Mouse (Mus musculus): ENCODE measurements at regions not wholly inside any gene's neighbourhood (a gene's known extent, or its start where the extent isn't known, plus 50 kb on each side); places are given as distances from the start of the nearest gene placed in this dataset.
"Not testable (repeated sequence)": the region's sequence is repeated elsewhere in the genome, so short reads cannot be mapped to it uniquely, and the experiment has no call there.

- DNase-seq (ENCODE audit: low read depth): no peak
Measured at GRCm38 (mm10) chr7:58310096-58310495, 345.9 kb upstream of the Atp10a start.

- no peak for DNase-seq (ENCODE audit: low read depth)
Measured at GRCm38 (mm10) chr7:58322381-58322780, 333.6 kb upstream of the Atp10a start.

GRCm38 (mm10) chr7:58367384-58367783 is 288.6 kb upstream of the Atp10a start:
- DNase-seq (ENCODE audit: low read depth): no peak

- DNase-seq (ENCODE audit: low read depth): no peak
Measured at GRCm38 (mm10) chr7:58383401-58383800, 272.6 kb upstream of the Atp10a start.

- no peak for DNase-seq (ENCODE audit: low read depth)
Measured at GRCm38 (mm10) chr7:58388326-58388725, 267.6 kb upstream of the Atp10a start.

GRCm38 (mm10) chr7:58392391-58393115 is 263.4 kb upstream of the Atp10a start:
- no peak for DNase-seq (ENCODE audit: low read depth)

GRCm38 (mm10) chr7:58397992-58398391 is 258.0 kb upstream of the Atp10a start:
- DNase-seq (ENCODE audit: low read depth): no peak

- DNase-seq (ENCODE audit: low read depth): no peak
Measured at GRCm38 (mm10) chr7:58398558-58399144, 257.3 kb upstream of the Atp10a start.

- DNase-seq (ENCODE audit: low read depth): peak; percentile 86
Measured at GRCm38 (mm10) chr7:58399145-58399604, 256.8 kb upstream of the Atp10a start.

- no peak for DNase-seq (ENCODE audit: low read depth)
Measured at GRCm38 (mm10) chr7:58399651-58400050, 256.3 kb upstream of the Atp10a start.

- DNase-seq (ENCODE audit: low read depth): no peak
Measured at GRCm38 (mm10) chr7:58400594-58400993, 255.4 kb upstream of the Atp10a start.

- no peak for DNase-seq (ENCODE audit: low read depth)
Measured at GRCm38 (mm10) chr7:58436888-58437625, 218.9 kb upstream of the Atp10a start.

- DNase-seq (ENCODE audit: low read depth): no peak
Measured at GRCm38 (mm10) chr7:58442535-58443184, 213.3 kb upstream of the Atp10a start.

- no peak for DNase-seq (ENCODE audit: low read depth)
Measured at GRCm38 (mm10) chr7:58443297-58443696, 212.7 kb upstream of the Atp10a start.

- DNase-seq (ENCODE audit: low read depth): no peak
Measured at GRCm38 (mm10) chr7:58445781-58446180, 210.2 kb upstream of the Atp10a start.

- no peak for DNase-seq (ENCODE audit: low read depth)
Measured at GRCm38 (mm10) chr7:58446261-58446660, 209.7 kb upstream of the Atp10a start.

GRCm38 (mm10) chr7:58448727-58449126 is 207.2 kb upstream of the Atp10a start:
- no peak for DNase-seq (ENCODE audit: low read depth)

- no peak for DNase-seq (ENCODE audit: low read depth)
Measured at GRCm38 (mm10) chr7:58451981-58452380, 204.0 kb upstream of the Atp10a start.

- not testable (repeated sequence) for DNase-seq (ENCODE audit: low read depth)
Measured at GRCm38 (mm10) chr7:58458146-58458545, 197.8 kb upstream of the Atp10a start.

GRCm38 (mm10) chr7:58460939-58461338 is 195.0 kb upstream of the Atp10a start:
- no peak for DNase-seq (ENCODE audit: low read depth)

GRCm38 (mm10) chr7:58473150-58473549 is 182.8 kb upstream of the Atp10a start:
- no peak for DNase-seq (ENCODE audit: low read depth)

GRCm38 (mm10) chr7:58475139-58475538 is 180.8 kb upstream of the Atp10a start:
- DNase-seq (ENCODE audit: low read depth): no peak

Data from fibroblast of lung, adult 2 months (primary cell).